Mouse (Mus musculus): ENCODE data around the gene Rps27. TPM values are rescaled to one million over a fixed set of nuclear protein-coding genes. Genes with fewer than 3 reads are reported as not detected.

The Rps27 gene
- total RNA-seq, 2 experiments from 2014 or later = 817 to 845 TPM

DNA sequence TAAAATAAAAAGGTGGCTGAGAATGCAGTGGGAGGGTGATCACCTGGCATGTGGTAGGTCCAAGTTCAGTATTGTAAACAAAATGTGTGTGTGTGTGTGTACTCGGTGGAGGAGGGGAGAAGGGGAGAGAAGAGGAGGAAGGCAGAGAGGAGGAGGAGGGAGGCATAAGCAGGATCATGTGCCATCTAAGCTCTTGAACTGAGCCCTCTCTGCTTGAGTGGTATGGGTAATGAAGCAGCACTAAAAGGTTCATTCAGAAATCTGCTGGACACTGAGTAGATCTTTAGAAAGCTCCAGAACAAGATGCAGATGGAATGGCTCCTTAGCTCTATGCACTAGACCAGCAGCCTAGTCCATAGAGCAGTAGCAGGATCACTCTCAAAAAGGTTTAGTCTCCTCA, 10.6 kb downstream of the Rps27 start:
- DNase-seq (ENCODE audit: extremely low spot score in 1 of 2, low spot score in 2 of 2) = no peak
- intact Hi-C loops (cut with DNase I) = no loop called here

DNA sequence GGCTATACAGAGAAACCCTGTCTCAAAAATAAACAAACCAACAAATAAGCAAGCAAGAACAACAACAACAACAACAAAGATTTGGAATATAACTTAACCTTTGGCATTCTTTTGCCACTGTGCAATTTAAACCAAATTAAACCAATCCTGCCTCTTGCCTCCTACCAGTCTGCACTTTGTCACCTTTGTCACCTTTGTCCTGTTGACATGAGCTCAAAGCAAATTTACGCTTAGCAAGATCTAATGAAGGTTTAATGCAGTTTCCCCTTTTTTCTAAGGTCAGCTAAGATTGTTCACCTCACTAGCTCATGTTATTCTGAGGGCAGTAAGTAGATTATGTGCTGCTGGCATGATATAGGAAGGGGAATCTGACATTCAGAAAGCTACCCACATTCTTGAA, 15.9 kb downstream of the Rps27 start:
- DNase-seq (ENCODE audit: extremely low spot score in 1 of 2, low spot score in 2 of 2) = no peak
- intact Hi-C loops (cut with DNase I) = no loop called here

DNA sequence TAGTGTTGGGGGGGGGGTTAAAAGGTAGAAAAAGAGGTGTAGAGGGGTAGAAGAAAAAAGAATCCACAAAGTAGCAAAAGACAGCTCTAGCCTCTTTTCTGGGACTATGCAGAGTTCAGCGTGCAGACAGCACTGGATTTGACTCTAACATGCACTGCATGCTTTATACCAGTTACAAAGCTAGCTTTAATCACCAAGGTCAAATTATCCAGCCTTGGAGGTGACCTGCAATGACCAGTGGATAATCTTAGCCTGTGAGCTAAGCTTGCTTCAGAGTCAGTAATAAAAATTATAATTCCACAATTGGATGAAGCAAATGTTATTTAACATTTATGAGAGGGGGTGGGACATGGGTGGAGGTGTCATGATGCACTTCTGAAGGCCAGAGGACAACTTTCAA, 17.8 kb downstream of the Rps27 start:
- no peak for DNase-seq (ENCODE audit: extremely low spot score in 1 of 2, low spot score in 2 of 2)
- intact Hi-C loops (cut with DNase I) = no loop called here

DNA sequence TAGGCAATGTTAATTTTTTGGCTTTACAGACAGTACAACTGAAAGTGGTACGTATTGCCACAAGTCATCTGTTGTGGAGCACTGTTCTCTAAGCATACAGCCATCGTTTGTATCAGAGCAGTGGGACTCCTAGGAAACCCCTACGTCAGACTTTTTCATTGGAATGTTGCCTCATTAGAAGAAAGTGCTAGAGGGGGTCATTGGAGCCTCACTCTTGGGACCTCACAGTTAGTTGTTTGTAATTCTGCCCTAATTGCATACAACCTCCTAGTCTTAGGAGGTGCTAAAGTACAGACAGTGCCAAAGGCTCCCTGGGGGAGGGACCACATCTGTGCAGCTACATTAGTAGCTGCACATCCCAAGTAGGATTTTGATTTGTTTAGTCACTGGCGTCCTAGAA, 18.7 kb downstream of the Rps27 start:
- intact Hi-C loops (cut with DNase I) = no loop called here
- no peak for DNase-seq (ENCODE audit: extremely low spot score in 1 of 2, low spot score in 2 of 2)

DNA sequence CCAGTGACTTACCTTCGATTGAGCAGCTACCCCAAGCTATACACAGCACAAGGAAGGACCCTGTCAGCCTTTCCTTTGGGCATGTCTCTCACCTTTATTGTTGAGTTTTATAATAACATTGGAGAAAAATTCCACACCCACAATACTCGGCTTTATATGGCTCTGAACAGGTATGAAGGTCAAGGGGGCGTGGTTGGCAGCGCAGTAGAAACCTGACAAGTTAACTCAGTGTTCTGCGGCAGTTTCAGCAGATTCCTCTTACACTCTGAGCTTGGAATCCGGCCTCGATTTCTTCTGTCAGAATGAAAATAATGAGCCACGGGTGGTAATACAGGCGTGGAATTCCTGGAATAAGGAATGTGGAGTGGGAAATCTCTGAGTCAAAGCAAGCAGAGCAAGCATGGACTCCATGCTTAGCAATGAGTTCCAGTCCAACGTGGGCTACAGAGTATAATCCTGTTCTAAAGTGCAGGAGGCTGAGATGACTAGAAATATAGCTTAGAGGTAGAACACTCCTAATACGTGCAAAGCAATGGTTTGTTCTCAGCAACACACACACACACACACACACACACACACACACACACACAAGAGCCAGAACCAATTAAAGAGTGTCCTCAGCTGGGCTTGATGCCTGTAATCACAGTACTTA, 22.5 kb downstream of the Rps27 start:
- DNase-seq (ENCODE audit: extremely low spot score in 1 of 2, low spot score in 2 of 2) = no peak
- intact Hi-C loops (cut with DNase I) = no loop called here

DNA sequence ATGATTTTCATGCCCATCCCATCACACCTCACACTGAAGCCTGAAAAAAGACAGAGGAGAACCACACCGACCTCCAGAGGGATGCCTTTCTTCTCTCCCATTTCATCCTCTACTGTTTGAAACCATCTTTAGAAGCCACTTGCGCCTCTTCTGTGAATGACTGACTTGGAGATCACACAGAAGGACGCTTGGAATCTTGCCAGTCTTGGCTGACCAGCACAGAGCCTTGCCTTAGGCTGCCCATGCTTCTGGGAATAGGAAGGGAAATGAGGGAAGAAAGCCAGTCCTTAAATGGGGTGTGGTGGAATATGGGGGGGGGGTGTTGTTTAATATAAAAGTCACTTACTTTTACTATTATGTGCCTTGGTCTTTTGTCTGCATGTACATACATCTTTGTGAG, 29.9 kb downstream of the Rps27 start:
- intact Hi-C loops (cut with DNase I) = no loop called here
- peak in 1 of 2 experiments; percentile 29 for DNase-seq (ENCODE audit: extremely low spot score in 1 of 2, low spot score in 2 of 2)

DNA sequence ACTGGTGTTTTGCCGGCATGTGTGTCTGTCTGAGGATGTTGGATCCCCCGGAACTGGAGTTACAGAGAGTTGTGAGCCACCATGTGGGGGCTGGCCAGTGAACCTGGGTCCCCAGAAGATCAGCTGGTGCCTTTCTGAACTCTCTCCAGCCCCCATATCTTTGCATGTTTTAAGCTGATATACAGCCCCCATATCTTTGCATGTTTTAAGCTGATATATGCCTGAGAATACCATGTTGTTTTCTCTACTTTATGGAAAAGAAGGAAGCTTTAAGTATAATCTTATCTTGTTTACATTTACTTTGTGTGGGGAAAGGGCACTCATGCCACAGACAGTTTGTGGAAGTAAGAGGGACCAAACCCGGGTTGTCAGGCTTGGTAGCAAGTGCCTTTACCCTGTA, 33.9 kb downstream of the Rps27 start:
- DNase-seq (ENCODE audit: extremely low spot score in 1 of 2, low spot score in 2 of 2) = no peak
- intact Hi-C loops (cut with DNase I) = no loop called here

Other genes starting within 250 kb of the Rps27 start
- gene Hax1, start 214.9 kb downstream of the Rps27 start, total RNA-seq (2021) = 10 to 100 TPM; 53.4 to 60.2 TPM
- 10 to 100 TPM; 76.1 to 76.6 TPM for gene 4933434E20Rik, start 162.0 kb downstream of the Rps27 start, total RNA-seq (2021)
- gene Ubap2l, start 161.0 kb downstream of the Rps27 start, total RNA-seq (2021) = 100 to 1,000 TPM; 189 to 202 TPM
- 100 to 1,000 TPM; 259 to 260 TPM for gene Tpm3, start 141.0 kb downstream of the Rps27 start, total RNA-seq (2021)
- under 1 TPM; 0.56 to 0.59 TPM for gene Nup210l, start 109.5 kb downstream of the Rps27 start, total RNA-seq (2021)
- 1 to 10 TPM; 6.5 to 7.0 TPM for gene Rab13, start within 50 bp of the Rps27 start, total RNA-seq (2021)
- gene Jtb, start 17.9 kb upstream of the Rps27 start, total RNA-seq (2021) = 10 to 100 TPM; 43.7 to 44.4 TPM
- under 1 TPM in 1 of 2 experiments, not detected in 1; 0.24 TPM for gene Creb3l4, start 29.9 kb upstream of the Rps27 start, total RNA-seq (2021)
- gene Slc39a1, start 34.5 kb upstream of the Rps27 start, total RNA-seq (2021) = 10 to 100 TPM; 47.7 to 49.0 TPM
- gene Crtc2, start 40.5 kb upstream of the Rps27 start, total RNA-seq (2021) = 10 to 100 TPM; 26.4 to 31.2 TPM
- 10 to 100 TPM; 25.2 to 27.1 TPM for gene Dennd4b, start 51.5 kb upstream of the Rps27 start, total RNA-seq (2021)
- gene Gatad2b, start 79.5 kb upstream of the Rps27 start, total RNA-seq (2021) = 10 to 100 TPM; 90.0 to 90.5 TPM
- gene Slc27a3, start 176.3 kb upstream of the Rps27 start, total RNA-seq (2021) = 10 to 100 TPM; 11.5 to 12.1 TPM
- 10 to 100 TPM; 57.0 to 62.0 TPM for gene Ints3, start 220.0 kb upstream of the Rps27 start, total RNA-seq (2021)